Mouse (Mus musculus): Measurements from ENCODE around the gene Acad10. TPM values are rescaled to one million over a fixed set of nuclear protein-coding genes. Genes with fewer than 3 reads are reported as not detected.
A peak's percentile ranks its signal among the peaks of the same experiment; 100 is the strongest.
"Not testable (repeated sequence)": the region's sequence is repeated elsewhere in the genome, so short reads cannot be mapped to it uniquely, and the experiment has no call there.

The Acad10 gene
- total RNA-seq, 2 experiments from 2014 or later, result 18.2 to 25.6 TPM

GRCm38 (mm10) chr5:121657656-121658055 lies 2.7 kb downstream of the Acad10 start:
- DNase-seq, result not testable (repeated sequence)

- DNase-seq, result peak in 1 of 2 experiments; percentile 11
Observed at GRCm38 (mm10) chr5:121656866-121657265, 3.4 kb downstream of the Acad10 start.

- no peak for DNase-seq
Observed at GRCm38 (mm10) chr5:121654526-121654925, 5.8 kb downstream of the Acad10 start.

- peak; percentile 15 to 32 for DNase-seq
Observed at GRCm38 (mm10) chr5:121649134-121649533, 11.2 kb downstream of the Acad10 start.

DNA sequence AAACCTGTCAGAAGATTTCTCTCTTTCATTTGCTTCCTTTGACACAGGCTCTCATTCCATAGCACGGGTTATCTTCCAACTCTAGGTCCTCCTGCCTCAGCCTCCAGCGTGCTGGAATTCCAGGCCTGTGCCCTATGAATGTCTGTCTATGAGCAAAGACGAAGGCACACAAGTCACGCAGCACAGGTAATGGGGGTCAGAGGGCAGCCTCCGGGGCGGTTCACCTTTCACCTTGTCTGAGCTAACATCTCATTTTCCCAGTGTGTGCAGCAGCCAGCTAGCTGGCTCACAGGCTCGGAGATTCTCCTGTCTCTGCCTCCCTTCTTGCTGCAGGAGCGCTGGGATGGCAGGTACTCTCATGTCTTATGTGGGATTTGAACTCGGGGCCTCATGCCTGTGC lies 20.7 kb downstream of the Acad10 start:
- no peak for DNase-seq

DNA sequence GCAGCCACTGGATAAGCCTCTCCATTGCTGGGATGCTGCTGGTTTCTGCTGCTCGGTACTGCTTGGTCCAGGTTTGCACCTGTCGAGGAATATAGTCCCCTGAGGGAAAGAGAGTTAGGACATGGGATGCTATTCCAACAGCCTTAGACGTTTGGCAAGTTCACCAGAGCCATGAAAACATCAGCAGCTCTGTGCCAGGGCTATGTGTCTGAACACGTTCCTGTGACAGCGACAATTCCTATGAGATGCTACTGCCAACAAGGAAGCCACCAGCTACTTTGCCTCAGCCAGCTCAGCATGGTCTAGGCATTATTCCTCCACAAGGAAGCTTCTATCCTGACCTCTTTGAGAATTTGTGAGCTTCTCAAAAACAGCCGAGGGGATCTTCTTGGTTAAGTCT lies 23.0 kb downstream of the Acad10 start:
- DNase-seq, result no peak

GRCm38 (mm10) chr5:121634668-121635067 lies 25.6 kb downstream of the Acad10 start:
- DNase-seq, result no peak

GRCm38 (mm10) chr5:121632804-121633203 lies 27.5 kb downstream of the Acad10 start:
- DNase-seq, result no peak

- peak in 1 of 2 experiments; percentile 19 for DNase-seq
Observed at GRCm38 (mm10) chr5:121631106-121631647, 29.1 kb downstream of the Acad10 start.

DNA sequence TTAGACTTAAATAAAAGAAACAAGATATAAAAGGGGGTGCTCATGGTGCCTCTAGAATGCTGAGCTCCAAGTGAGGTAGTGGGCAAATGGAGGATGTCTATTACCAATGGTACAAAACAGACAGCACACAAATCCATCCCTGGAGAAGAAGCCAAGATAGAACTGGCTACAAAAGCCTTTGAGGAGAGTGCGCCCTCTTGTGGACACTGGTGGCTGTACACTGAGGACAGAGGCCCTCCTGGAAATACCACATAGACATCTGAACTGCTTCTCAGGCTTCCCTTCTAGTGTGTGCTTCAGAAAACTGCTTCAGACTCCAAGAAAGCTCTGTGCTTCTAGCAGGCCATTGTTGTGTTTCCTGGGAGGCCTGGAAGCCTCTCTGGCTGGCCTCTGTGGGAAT lies 32.4 kb downstream of the Acad10 start:
- peak; percentile 85 to 86 for DNase-seq

- DNase-seq, result no peak
Observed at GRCm38 (mm10) chr5:121623241-121623640, 37.1 kb downstream of the Acad10 start.

DNA sequence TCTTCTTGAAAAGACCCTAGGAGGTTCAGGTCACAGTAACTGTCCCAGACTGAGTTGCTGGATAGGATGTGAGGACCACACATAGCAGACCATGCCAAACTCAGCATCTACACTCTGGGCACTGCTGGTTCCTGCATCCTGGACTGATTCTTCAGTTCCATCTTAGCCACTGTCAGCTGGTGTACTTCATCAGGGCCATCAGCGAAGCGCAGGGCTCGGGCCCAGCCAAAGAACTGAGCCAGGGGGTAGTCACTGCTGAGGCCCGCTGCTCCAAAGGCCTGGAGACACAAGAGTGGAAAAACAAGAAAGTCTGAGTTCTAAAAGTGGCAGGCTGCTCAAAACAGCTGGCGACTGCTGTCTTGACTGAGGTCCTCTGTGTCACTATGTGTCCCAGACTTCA lies 39.2 kb downstream of the Acad10 start:
- DNase-seq, result no peak

DNA sequence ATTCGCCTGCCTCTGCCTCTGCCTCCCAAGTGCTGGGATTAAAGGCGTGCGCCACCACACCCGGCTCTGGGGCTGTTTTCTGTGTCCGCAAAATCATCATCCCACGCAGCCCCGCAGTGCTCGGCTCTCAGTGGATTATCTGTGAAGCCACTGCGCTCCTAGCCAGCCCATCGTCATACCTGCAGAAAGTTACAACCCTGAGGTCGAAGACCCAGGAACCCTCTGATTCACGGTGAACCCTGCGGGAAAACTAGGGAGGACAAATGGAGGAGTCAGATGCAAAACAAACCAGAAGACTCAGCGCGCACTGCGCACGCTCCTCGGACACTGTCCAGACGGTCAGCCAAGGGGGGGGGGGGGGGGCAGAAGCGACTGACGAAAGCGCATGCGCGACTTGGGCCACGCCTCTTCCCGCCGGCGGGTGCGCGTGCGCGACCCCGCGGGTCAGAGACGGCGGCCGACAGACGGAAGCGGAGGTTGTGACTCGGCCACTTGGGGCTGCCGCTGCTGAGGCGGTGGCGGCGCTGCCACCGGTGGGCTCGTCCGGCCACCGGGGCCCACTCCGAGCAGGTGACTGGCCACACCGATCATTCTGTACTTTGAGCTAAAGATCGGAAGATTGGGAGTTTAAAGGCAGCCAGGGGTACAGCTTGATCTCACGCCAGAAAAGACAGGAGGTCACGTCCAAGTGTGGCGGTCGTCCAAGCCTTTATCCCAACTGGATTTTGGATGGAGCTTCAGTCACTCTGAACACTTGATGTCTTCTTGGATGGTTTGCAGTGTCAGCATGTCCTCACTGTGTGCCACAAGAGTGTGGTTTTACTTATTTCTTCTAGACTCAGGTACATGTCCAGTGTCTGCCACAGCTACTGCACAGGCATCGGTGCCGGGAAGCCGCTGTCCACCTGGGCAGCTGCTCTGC lies 41.5 kb downstream of the Acad10 start, which contains the start of gene Acad12:
Gene Acad12, minus strand, starts transcription at position 347 of the 922 bp plus-strand sequence.
- peak; percentile 90 to 92 for DNase-seq

- DNase-seq, result not testable (repeated sequence)
Observed at GRCm38 (mm10) chr5:121614921-121615320, 45.4 kb downstream of the Acad10 start.

DNA sequence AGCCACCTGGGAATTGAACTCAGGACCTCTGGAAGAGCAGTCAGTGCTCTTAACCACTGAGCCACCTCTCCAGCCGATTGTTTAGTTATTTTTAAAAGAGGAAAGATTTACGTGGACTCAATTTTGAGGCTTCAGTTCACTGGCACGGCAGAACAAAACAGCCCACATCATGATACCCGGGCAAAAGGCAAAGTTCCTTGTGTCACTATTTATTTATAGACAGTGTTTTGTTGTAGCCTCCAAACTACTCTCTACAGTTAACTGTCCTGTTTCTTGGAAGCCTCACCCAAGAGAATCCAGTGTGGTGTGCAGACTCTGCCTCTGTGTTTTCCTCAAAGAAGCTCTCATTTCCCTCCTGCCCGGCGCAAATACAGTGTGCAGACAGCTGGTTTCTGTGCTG lies 48.3 kb downstream of the Acad10 start:
- DNase-seq, result no peak

- not testable (repeated sequence) for DNase-seq
Observed at GRCm38 (mm10) chr5:121609556-121610135, 50.7 kb downstream of the Acad10 start.

- DNase-seq, result peak; percentile 87 to 88
Observed at GRCm38 (mm10) chr5:121606151-121606550, 54.2 kb downstream of the Acad10 start.

DNA sequence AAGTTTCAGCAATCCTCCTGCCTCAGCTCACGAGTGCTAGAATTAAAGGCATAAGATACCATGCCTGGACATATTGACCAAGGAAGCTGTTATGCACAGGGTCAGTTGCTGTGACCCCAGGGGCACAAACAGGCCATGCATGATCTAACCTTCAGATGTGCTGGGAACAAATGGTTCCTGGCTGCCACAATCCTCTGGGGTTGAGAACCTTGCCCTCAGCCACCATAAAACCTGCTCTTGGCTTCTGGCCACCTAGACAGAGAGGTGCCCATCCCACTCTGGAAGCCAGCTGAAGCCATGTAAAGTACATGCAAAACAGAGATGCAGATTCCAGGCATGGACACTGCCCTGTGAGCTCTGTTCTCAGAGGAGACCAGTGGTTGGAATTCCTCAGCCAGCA lies 56.5 kb downstream of the Acad10 start:
- not testable (repeated sequence) for DNase-seq

DNA sequence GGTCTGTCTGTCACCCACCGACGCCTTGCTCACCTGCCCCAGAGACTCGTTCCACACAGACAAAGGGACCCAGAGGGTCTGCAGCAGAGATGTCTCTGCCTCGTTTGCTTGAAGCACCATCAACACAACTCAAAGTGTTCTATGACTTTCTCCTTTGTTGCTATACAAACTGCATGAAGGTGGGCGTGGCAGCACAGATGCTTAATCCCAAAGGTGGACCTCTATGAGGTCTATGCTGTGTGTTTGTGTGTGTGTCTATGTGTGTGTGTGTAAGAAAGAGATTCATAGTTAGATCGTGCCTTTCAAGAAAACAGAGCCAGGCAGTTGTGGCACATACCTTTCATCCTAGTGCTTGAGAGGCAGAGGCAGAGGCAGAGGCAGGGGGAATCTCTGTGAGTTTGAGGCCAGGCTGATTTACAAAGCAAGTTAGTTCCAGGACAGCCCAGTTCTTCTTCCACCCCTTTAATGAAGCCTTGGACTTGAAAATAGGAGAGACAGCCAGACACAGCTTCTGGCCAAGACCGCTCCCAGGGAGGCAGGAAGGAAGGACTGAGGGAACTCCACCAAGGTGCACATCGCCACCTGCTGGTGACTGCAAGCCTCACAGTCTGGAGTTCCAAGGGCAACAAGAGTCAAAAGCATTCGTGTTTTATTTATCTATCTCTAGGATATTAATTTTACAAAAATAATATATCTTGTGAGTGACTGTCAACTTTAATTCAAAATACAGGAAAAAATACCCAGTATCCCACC lies 58.6 kb downstream of the Acad10 start:
- DNase-seq, result peak; percentile 93 to 95

GRCm38 (mm10) chr5:121598871-121599610 lies 61.3 kb downstream of the Acad10 start:
- DNase-seq, result no peak

DNA sequence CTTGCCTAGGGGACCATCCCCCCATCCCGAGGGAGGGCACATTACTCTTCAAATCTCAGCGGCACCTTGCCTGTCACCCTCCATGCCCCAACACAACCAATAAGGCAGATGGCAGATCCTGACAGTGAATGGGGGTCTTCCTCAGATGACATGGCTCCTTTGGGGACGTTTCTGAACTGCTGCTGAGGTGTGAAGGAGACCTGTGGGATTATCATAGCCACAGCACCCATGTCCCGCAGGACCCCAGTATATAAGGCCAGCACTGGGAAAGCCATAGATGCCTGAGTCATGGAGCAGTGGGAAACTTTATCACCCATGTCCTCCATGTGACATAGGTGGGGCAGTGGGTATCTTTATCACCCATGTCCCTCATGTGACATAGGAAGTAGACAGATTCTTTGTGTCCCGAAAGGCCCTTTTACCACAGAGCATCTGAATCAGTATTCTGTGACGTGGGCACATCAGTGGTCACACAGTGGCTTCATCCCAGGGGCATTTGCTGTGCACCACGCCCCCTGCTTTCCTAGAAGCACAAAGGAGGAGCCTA lies 62.2 kb downstream of the Acad10 start:
- no peak for DNase-seq

Measured in adrenal gland, postnatal 36 days (tissue).